Comparison of ENCODE assay signal across 8 mouse cellular contexts in genomic region chr14:25108701-25109290, GRCm38 (mm10).
DNase-seq lines count a peak whose midpoint lies in the region; ATAC-seq lines count a peak whose summit lies in the region.

No protein-coding gene starts in this region.

- peak overlapping the region; percentile 97 for H3K27ac ChIP-seq in hindbrain, embryonic 14.5 days
- H3K27ac ChIP-seq in limb, embryonic 12.5 days, result peak overlapping the region; percentile 86
- H3K27ac ChIP-seq in neural tube, embryonic 11.5 days (ENCODE audit: low read depth, low read length), result peak overlapping the region; percentile 99

- peak overlapping the region; percentile 48 for H3K4me2 ChIP-seq in hindbrain, embryonic 14.5 days (replicated peaks)
- peak overlapping the region; percentile 23 for H3K4me2 ChIP-seq in limb, embryonic 12.5 days
- peak overlapping the region; percentile 32 for H3K4me2 ChIP-seq in neural tube, embryonic 11.5 days (ENCODE audit: low read depth)

- no peaks in the 10 kb centered on the region for H3K36me3 ChIP-seq in hindbrain, embryonic 14.5 days (replicated peaks; ENCODE audit: control insufficient read depth, insufficient read depth)
- no peaks in the 10 kb centered on the region for H3K36me3 ChIP-seq in limb, embryonic 12.5 days
- no peaks in the 10 kb centered on the region for H3K36me3 ChIP-seq in neural tube, embryonic 11.5 days (ENCODE audit: control insufficient read depth, insufficient read depth, low read length)

- 2% methylated on average over 8 of the region's 8 CpGs for WGBS in hindbrain, embryonic 14.5 days
- 3% methylated on average over 8 of the region's 8 CpGs for WGBS in limb, embryonic 12.5 days
- under 1% methylated on average over 8 of the region's 8 CpGs for WGBS in neural tube, embryonic 11.5 days

- peak; percentile 12 to 37 for DNase-seq in left cerebral cortex, postnatal 14 days (ENCODE audit: low spot score in 2 of 2)
- no peak for DNase-seq in left cerebral cortex, postnatal 36 days (ENCODE audit: low spot score in 2 of 2)
- peak; percentile 80 for DNase-seq in hindbrain, embryonic 14.5 days (ENCODE audit: low spot score)
- DNase-seq in neural tube, embryonic 11.5 days (ENCODE audit: low spot score), result peak; percentile 92
- DNase-seq in right cerebral cortex, postnatal 14 days, result no peak

- peaks cover 25% of the 10 kb centered on the region for H3K4me1 ChIP-seq in hindbrain, embryonic 14.5 days (replicated peaks; ENCODE audit: control insufficient read depth, insufficient read depth, low read length)
- peaks cover 54% of the 10 kb centered on the region for H3K4me1 ChIP-seq in limb, embryonic 12.5 days (replicated peaks)
- H3K4me1 ChIP-seq in neural tube, embryonic 11.5 days (ENCODE audit: control insufficient read depth, insufficient read depth, low read length), result peaks cover 26% of the 10 kb centered on the region

- peak overlapping the region; percentile 66 for H3K9ac ChIP-seq in hindbrain, embryonic 14.5 days
- no peak overlapping the region for H3K9ac ChIP-seq in limb, embryonic 12.5 days (replicated peaks)
- peak overlapping the region; percentile 61 for H3K9ac ChIP-seq in neural tube, embryonic 11.5 days (ENCODE audit: low read length)

- peak overlapping the region; percentile 10; the same call in 1 of the 2 replicates for H3K4me3 ChIP-seq in hindbrain, embryonic 14.5 days (replicated peaks; ENCODE audit: low read length)
- H3K4me3 ChIP-seq in limb, embryonic 12.5 days (replicated peaks), result no peak overlapping the region
- no peak overlapping the region for H3K4me3 ChIP-seq in neural tube, embryonic 11.5 days (ENCODE audit: low read depth, low read length)

- no peaks in the 10 kb centered on the region for H3K9me3 ChIP-seq in hindbrain, embryonic 14.5 days (ENCODE audit: control insufficient read depth, low read length)
- no peaks in the 10 kb centered on the region for H3K9me3 ChIP-seq in limb, embryonic 12.5 days
- no peaks in the 10 kb centered on the region for H3K9me3 ChIP-seq in neural tube, embryonic 11.5 days (ENCODE audit: control insufficient read depth, low read length)

- no peaks in the 10 kb centered on the region for H3K27me3 ChIP-seq in hindbrain, embryonic 14.5 days (ENCODE audit: control insufficient read depth, insufficient read depth, low read length)
- no peaks in the 10 kb centered on the region for H3K27me3 ChIP-seq in limb, embryonic 12.5 days
- no peaks in the 10 kb centered on the region for H3K27me3 ChIP-seq in neural tube, embryonic 11.5 days (ENCODE audit: control insufficient read depth, insufficient read depth, low read length)

- ATAC-seq in common myeloid progenitor, adult 5-6 weeks (replicated peaks; ENCODE audit: low read depth, poor library complexity, severe bottlenecking), result peak; percentile 48
- ATAC-seq in hindbrain, embryonic 14.5 days (ENCODE audit: low FRiP score), result peak; percentile 96
- ATAC-seq in limb, embryonic 12.5 days (ENCODE audit: insufficient number of reproducible peaks, insufficient read depth, low FRiP score, low TSS enrichment, low read depth), result peak; percentile 38; the same call in 1 of the 2 replicates
- ATAC-seq in neural tube, embryonic 11.5 days (ENCODE audit: insufficient read depth, low FRiP score, low TSS enrichment), result peak; percentile 96
- no peak for ATAC-seq in inflammation-experienced regulatory T-cells, adult 6 months

- intact Hi-C loops in left cerebral cortex, postnatal 14 days (cut with DNase I), result no loop called here
- intact Hi-C loops in left cerebral cortex, postnatal 36 days (cut with DNase I), result no loop called here

Comparison
In these comparisons a context has a peak if more than half of its experiments do, and no peak if none do; other contexts are left out.
1. DNase-seq: peak in left cerebral cortex, postnatal 14 days (2 of 2), hindbrain, embryonic 14.5 days (single experiment) and neural tube, embryonic 11.5 days (single experiment); none in left cerebral cortex, postnatal 36 days (0 of 2) and right cerebral cortex, postnatal 14 days (single experiment).
2. Peak in every context shown above with its lines, with median percentiles within 50 percentile points of each other: H3K27ac ChIP-seq and H3K4me2 ChIP-seq.